Mouse (Mus musculus): ENCODE data around the gene Ccdc163.
A peak's percentile ranks its signal among the peaks of the same experiment; 100 is the strongest.

Ccdc163 gene

DNA sequence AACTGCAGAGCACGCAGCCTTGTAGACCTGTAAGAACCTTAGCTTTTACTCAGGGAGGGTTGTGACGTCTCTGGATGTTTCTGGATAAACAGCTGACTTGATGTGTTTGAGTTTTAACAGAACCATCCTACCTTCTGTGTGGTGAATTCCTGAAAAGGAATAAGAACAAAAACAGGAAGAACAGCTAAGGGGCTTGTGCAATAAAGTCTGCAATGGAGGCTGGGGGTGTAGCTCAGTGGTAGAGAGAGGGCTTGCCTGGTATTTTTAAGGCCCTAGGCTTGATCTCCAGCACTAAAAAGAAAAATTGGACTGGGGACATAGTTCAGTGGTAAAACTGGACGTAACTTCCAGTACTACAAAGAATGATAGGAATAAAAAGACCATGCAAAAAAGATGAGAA, 68.8 kb downstream of the Ccdc163 start:
- DNase-seq (ENCODE audit: low spot score in 2 of 2): no peak

DNA sequence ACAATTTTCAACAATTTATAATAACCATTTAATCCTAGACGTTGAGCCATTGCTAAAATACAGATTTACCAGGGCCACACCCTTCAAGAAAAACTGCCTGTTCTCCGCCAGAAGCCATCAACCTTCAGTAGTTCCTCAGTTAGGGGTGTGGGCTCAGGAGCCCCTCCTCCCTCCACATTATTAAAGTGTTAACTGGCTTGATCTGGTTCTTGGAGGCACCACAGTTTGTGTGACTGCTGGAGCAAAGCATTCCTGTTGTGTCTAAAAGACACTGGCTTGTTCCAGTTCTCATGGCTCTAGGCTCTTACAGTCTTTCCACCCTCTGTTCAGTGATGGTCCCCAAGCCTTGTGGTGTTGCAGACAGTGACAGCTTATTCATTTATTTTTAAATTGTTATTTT, 72.2 kb downstream of the Ccdc163 start:
- no peak for DNase-seq (ENCODE audit: low spot score in 2 of 2)

DNA sequence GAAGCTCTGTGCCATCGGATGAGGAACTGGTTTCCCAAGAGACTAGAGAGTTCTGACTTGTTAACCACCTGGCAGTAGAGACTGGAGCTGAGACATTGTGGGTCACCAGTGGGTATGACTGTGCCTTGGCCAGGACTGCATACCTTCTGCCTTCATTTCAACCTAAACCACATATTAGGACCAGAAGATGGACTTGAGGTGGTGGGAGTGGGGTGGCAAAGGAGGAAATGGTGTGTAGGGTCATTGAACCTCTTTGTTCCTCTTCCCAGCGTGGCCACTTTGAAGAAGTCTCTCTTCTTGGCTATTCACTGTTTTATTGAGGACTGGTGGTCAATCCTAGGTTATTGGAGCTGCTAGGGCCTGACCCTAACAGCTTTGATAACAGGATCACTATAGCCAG, 73.1 kb downstream of the Ccdc163 start:
- DNase-seq (ENCODE audit: low spot score in 2 of 2): no peak

DNA sequence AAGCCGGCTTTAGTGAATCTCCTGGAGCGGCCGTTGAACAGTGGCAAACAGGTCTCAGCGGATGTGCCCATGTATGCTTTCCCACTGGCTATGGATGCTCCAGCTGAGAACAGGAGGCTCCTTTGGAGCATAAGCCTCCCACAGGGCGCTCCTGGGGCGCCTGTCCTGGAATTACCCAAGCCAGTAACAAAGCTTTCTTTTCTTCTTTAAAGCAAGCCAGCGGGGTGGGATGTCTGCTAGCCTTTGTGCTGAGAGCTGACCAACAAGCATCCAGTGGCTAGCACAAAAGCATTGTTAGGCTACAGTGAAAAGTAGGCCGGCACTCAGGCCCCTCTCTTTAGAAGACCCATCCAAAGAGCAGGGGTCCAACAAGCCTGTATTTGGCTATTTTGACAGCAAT, 73.9 kb downstream of the Ccdc163 start:
- DNase-seq (ENCODE audit: low spot score in 2 of 2): no peak

DNA sequence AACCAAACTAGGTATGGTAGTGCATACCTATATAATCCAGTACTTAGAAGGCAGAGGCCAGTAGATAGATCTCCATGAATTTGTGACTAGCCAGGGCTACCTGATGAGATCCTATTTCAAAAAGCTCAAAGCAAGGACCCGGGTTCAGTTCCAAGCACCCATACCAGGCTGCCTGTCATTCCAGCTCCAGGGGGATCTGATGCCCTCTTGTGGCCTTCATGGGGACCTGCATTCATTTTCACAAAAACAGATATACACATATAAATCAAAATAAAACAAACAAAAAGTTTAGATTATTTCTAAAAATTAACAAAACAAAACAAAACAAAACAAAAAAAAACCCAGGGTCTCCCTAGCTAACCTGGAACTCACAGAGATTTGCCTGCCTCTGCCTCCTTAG, 78.3 kb downstream of the Ccdc163 start:
- no peak for DNase-seq (ENCODE audit: low spot score in 2 of 2)

DNA sequence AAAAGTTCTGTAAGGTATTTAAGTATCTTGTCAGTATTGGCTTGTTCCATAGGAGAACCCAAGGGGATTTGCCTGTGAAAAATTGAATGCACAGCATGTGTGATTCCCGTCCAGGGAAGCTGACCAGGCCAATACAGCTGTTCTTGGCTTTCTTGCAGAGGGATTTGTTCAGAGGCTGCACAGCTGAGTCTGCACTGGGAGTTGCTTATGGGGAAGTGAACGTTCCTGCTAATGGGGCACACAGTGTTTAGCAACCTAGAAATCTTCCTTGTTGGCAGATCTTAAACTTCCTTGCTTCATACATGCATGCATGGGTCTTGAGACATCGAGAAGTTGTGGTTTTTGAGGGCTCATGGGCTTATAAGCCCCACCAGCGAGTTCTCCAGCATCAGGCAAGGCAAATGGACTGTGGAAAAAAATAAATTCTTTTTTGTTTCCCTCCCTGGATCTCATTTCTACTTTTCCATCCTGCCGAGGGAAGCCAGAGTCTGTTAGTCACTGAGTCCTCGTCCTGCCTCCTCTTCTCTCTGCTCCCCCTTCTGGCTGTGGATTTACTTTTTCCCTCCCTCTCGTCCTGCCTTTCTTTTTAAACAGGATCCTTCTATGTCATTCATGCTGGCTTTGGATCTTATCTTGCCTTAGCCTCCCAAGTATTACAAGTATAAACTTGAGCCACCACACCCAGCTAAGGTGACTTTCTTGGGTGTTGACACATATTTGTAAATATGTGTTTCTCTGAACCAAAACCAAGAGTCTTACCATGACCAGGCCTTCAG, 79.9 kb downstream of the Ccdc163 start:
- no peak for DNase-seq (ENCODE audit: low spot score in 2 of 2)

DNA sequence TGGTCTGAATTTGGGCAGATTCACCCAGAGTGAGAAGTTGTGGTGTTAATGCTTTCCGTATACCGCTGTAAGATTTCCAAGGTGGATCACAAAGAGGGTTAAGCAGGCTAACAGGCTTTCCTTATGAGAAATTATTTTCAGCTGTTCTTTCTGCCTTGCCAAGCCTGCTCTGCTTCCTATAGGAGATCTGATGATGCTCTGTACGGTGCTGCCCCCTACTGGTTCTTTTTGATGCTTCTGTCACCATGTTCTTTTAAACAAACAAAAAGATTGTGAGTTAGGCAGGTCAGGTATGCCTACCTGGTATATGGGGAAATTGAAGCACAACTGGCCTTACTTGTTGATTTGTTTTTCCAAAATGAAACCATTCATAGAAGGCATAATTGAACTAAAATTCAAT, 80.6 kb downstream of the Ccdc163 start:
- peak; percentile 74 to 80 for DNase-seq (ENCODE audit: low spot score in 2 of 2)

DNA sequence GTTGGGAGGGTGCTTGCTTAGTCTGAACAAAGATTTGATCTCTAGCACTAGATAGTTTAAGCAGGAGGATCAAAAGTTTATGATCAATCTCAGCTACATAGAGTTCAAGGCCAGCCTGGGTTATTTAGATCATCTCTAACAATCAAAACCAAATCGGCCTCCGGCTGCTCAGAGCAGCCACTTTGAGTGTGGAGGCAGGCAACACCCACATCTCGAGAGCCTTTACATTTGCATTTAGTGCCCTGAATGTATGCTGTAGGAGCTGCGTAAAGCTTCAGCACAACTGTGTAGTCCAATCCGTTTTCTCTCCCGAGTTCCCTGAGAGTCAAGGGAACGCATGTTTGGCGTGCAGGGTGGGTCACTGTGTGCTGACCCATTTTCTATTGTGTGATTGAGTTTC, 84.1 kb downstream of the Ccdc163 start:
- DNase-seq (ENCODE audit: low spot score in 2 of 2): no peak

DNA sequence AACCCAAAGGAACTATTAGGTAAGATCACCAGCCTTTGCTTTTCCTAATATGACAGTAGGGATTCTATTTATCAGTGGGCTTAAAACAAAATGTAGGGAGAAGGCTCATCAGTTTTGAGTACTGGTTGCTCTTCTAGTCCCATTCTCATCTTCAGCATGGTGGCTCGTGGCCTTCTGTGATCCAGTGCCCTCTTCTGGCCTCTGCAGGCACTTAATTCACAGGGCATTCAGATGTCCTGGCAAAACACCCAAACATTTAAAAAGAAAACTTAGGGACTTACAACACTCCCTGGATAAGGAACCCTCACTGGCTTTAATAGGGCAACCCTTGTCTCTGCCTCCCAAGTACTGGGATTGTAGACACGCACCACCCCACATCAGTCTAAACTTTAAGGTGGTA, 86.0 kb downstream of the Ccdc163 start:
- DNase-seq (ENCODE audit: low spot score in 2 of 2): no peak

DNA sequence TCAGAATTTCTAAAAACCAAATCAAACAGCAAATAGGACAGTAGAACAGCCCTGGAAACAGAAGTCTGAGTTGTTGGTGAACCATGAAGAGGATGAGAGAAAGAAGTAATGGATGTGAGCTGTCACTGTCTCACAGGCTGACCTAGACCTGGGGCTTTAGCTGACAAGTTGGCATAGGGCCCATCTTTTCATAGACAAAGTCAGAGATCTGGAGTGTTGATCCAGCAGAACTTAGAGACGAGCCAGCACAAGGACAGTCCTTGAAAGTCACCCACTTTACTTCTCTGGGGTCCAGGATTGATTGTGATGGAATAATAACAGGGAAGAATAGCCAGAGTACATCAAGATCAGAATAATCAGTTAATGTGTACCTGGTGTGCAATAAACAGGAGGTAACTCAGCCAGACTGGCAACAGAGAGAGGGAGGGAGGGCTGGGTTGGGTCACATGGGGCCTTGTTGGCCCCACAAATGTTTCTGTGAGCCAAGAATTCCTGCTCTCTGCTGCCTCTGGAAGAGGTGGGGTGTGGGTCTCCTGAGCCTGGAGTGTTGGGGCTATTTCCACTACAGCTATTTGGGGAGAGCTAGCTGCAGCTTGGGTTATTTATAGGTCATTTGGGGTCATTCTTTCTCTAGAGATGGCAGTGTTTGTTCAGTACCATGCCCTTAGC, 88.3 kb downstream of the Ccdc163 start:
- no peak for DNase-seq (ENCODE audit: low spot score in 2 of 2)

DNA sequence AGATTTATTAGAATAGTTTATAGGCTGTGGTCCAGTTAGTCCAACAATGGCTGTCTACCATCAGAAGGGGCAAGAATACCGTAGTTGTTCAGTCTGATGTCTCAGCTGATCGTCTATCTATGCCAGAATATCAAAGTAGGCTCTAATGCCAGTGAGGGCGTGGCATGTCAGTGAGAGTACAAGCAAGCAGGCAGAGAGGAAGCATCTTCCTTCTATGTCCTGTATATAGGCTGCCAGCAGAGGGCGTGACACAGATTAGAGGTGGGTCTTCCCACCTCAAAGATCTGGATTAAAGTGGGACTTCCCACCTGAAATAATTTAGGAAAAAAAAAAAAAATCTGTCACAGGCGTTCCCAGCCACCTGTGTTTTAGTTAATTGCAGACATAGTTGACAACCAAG, 91.6 kb downstream of the Ccdc163 start:
- DNase-seq (ENCODE audit: low spot score in 2 of 2): no peak

Data from natural killer cell, adult 2 months (primary cell).